Mouse (Mus musculus) intestine, embryonic 15.5 days (tissue): ENCODE measurements at regions not wholly inside any gene's neighbourhood (a gene's known extent, or its start where the extent isn't known, plus 50 kb on each side); places are given as distances from the start of the nearest gene placed in this dataset.

Experiments
- ATAC-seq: fragments of 200-750 bp; cut with Nextera tagmentation; 2 replicates; pipeline ENCODE4 v1.8.0; 2017; ENCODE audit warnings: moderate TSS enrichment, moderate library complexity
- H3K27ac ChIP-seq: fragments of 300-500 bp; sonication (generic); 2 replicates; pipeline ENCODE4 v1.5.1; 2015; ENCODE audit warnings: mild to moderate bottlenecking, inconsistent platforms
- H3K27me3 ChIP-seq: fragments of 300-500 bp; sonication (generic); replicated peaks from 2 replicates; pipeline ENCODE4 v1.6.1; 2015; ENCODE audit warnings: inconsistent platforms
- H3K36me3 ChIP-seq: fragments of 300-500 bp; sonication (generic); 2 replicates; pipeline ENCODE4 v1.6.1; 2015; ENCODE audit warnings: inconsistent platforms
- H3K4me1 ChIP-seq: fragments of 300-500 bp; sonication (generic); replicated peaks from 2 replicates; pipeline ENCODE4 v1.6.1; 2015; ENCODE audit warnings: inconsistent platforms
- H3K4me2 ChIP-seq: fragments of 300-500 bp; sonication (generic); replicated peaks from 2 replicates; pipeline ENCODE4 v1.6.1; 2015; ENCODE audit warnings: mild to moderate bottlenecking, inconsistent platforms
- H3K4me3 ChIP-seq: fragments of 300-500 bp; sonication (generic); replicated peaks from 2 replicates; pipeline ENCODE4 v1.5.1; 2015; ENCODE audit warnings: inconsistent platforms
- H3K9ac ChIP-seq: fragments of 300-500 bp; sonication (generic); 2 replicates; pipeline ENCODE4 v1.6.1; 2015; ENCODE audit warnings: inconsistent platforms
- H3K9me3 ChIP-seq: fragments of 300-500 bp; sonication (generic); 2 replicates; pipeline ENCODE4 v1.6.1; 2016; ENCODE audit warnings: inconsistent platforms
- WGBS: fragments of 180-500 bp; shearing (Covaris S2); methylation state at CpG from one replicate; pipeline ENCODE4 v1.1.7; 2015; 5-methylcytosine and 5-hydroxymethylcytosine counted together

GRCm38 (mm10) chr13:45230804-45231203 lies 152.3 kb downstream of the Gm9817 start:
- no peaks in the 10 kb centered on the region for H3K27me3 ChIP-seq
- no peak for ATAC-seq
- no peaks in the 10 kb centered on the region for H3K4me1 ChIP-seq
- no peak overlapping the region for H3K9ac ChIP-seq
- no peak overlapping the region for H3K4me3 ChIP-seq
- H3K9me3 ChIP-seq = no peaks in the 10 kb centered on the region
- no peak overlapping the region for H3K4me2 ChIP-seq
- no peaks in the 10 kb centered on the region for H3K36me3 ChIP-seq
- no peak overlapping the region for H3K27ac ChIP-seq
- WGBS = 73% methylated on average over 2 of the region's 2 CpGs

GRCm38 (mm10) chr13:45235236-45235635 lies 154.3 kb upstream of the Mylip start:
- peaks cover 12% of the 10 kb centered on the region for H3K4me1 ChIP-seq
- no peak for ATAC-seq
- 64% methylated on average over 5 of the region's 5 CpGs for WGBS

GRCm38 (mm10) chr13:45238258-45238657 lies 151.3 kb upstream of the Mylip start:
- Histone ChIP-seq H3K27ac (no peak overlapping the region), H3K36me3 (no peaks in the 10 kb centered on the region)
- peak; percentile 59 for ATAC-seq

More at GRCm38 (mm10) chr13:45235236-45235635, 154.3 kb upstream of the Mylip start:
- Histone ChIP-seq H3K4me2 (no peak overlapping the region), H3K9ac (no peak overlapping the region), H3K27me3 (no peaks in the 10 kb centered on the region), H3K4me3 (no peak overlapping the region), H3K9me3 (no peaks in the 10 kb centered on the region), H3K36me3 (no peaks in the 10 kb centered on the region), H3K27ac (no peak overlapping the region)

DNA sequence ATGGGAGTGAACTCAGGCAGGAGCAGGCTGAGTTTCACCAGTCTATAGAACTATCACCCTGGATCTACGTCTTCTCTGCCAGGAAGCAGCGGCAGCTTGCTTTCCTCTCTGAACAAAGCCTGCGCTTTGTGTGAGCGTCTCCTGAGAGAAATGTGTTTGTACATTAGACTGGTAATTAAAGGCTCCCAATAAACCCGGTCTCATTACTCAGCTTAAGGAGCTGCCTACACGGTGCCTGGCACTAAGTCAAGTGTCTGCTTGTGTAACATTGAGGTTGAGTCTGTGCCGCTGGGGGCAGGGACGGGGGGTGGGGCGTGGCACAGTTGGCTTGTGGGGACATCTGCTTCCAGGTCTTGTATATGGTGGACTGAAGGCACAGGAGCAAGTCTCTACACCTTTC lies 150.4 kb upstream of the Mylip start:
- ATAC-seq = peak; percentile 55; the same call in 1 of the 2 replicates
- Histone ChIP-seq H3K9me3 (no peaks in the 10 kb centered on the region), H3K4me3 (no peak overlapping the region), H3K36me3 (no peaks in the 10 kb centered on the region), H3K27me3 (no peaks in the 10 kb centered on the region), H3K4me1 (peaks cover 12% of the 10 kb centered on the region), H3K4me2 (no peak overlapping the region; the same call in 1 of the 2 replicates), H3K27ac (no peak overlapping the region), H3K9ac (no peak overlapping the region)
- WGBS = 55% methylated on average over 9 of the region's 9 CpGs

More at GRCm38 (mm10) chr13:45238258-45238657, 151.3 kb upstream of the Mylip start:
- no peak overlapping the region for H3K9ac ChIP-seq
- H3K9me3 ChIP-seq = no peaks in the 10 kb centered on the region
- WGBS = 53% methylated on average over 7 of the region's 7 CpGs
- no peak overlapping the region for H3K4me3 ChIP-seq
- H3K4me1 ChIP-seq = peaks cover 12% of the 10 kb centered on the region
- no peaks in the 10 kb centered on the region for H3K27me3 ChIP-seq
- no peak overlapping the region for H3K4me2 ChIP-seq

DNA sequence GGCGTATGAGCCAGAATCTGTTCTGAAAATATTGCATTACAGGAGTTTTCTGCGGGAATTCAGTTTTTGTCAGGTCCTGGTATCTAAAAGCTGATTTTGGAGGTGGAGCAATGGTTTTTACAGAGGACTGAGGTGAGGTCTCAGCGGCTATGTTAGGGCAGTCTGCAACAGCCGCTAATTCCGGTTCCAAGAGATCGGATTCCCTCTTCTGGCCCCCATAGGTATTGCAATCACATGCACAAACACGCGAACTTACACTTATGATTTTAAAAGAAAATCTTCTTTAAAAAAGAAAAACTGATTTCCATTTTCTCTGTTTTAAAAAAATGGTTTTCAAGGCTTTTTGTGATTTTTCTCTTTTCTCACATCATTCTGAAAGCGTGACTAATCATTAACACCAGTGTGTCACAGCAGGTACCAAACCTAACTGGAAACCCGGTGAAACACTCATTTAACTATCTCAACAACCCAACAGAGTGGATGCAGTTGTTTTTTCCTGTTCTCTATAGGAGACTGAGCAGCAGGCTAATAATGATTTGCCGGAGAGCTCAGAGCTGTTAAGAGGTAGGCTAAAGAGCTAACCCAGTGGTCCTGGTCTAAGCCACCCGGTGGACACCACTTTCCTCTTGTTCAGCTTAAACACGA lies 149.4 kb upstream of the Mylip start:
- Histone ChIP-seq H3K4me1 (peaks cover 12% of the 10 kb centered on the region), H3K9ac (no peak overlapping the region), H3K27me3 (no peaks in the 10 kb centered on the region), H3K27ac (no peak overlapping the region), H3K36me3 (no peaks in the 10 kb centered on the region), H3K4me2 (no peak overlapping the region), H3K4me3 (no peak overlapping the region), H3K9me3 (no peaks in the 10 kb centered on the region)
- ATAC-seq = no peak
- 85% methylated on average over 13 of the region's 13 CpGs for WGBS

GRCm38 (mm10) chr13:45242261-45242660 lies 147.3 kb upstream of the Mylip start:
- no peaks in the 10 kb centered on the region for H3K36me3 ChIP-seq
- H3K4me1 ChIP-seq = peaks cover 12% of the 10 kb centered on the region
- 76% methylated on average over 3 of the region's 3 CpGs for WGBS
- no peak overlapping the region for H3K4me2 ChIP-seq
- no peak overlapping the region for H3K4me3 ChIP-seq
- ATAC-seq = no peak
- H3K9me3 ChIP-seq = no peaks in the 10 kb centered on the region
- H3K27me3 ChIP-seq = no peaks in the 10 kb centered on the region
- no peak overlapping the region for H3K9ac ChIP-seq
- no peak overlapping the region for H3K27ac ChIP-seq

GRCm38 (mm10) chr13:45242750-45243149 lies 146.8 kb upstream of the Mylip start:
- ATAC-seq = no peak

GRCm38 (mm10) chr13:45245651-45246050 lies 143.9 kb upstream of the Mylip start:
- Histone ChIP-seq H3K36me3 (no peaks in the 10 kb centered on the region), H3K9ac (no peak overlapping the region), H3K27ac (no peak overlapping the region), H3K4me3 (no peak overlapping the region), H3K9me3 (no peaks in the 10 kb centered on the region), H3K27me3 (no peaks in the 10 kb centered on the region), H3K4me1 (no peaks in the 10 kb centered on the region), H3K4me2 (no peak overlapping the region)
- no peak for ATAC-seq
- 67% methylated on average over 5 of the region's 5 CpGs for WGBS

More at GRCm38 (mm10) chr13:45242750-45243149, 146.8 kb upstream of the Mylip start:
- Histone ChIP-seq H3K4me1 (peaks cover 12% of the 10 kb centered on the region), H3K36me3 (no peaks in the 10 kb centered on the region), H3K9me3 (no peaks in the 10 kb centered on the region), H3K27me3 (no peaks in the 10 kb centered on the region), H3K4me3 (no peak overlapping the region), H3K9ac (no peak overlapping the region), H3K4me2 (no peak overlapping the region), H3K27ac (no peak overlapping the region)
- WGBS = 72% methylated on average over 12 of the region's 12 CpGs

- no peak for ATAC-seq
- Histone ChIP-seq H3K4me1 (no peaks in the 10 kb centered on the region), H3K9me3 (no peaks in the 10 kb centered on the region), H3K27ac (no peak overlapping the region), H3K9ac (no peak overlapping the region), H3K4me3 (no peak overlapping the region), H3K4me2 (no peak overlapping the region), H3K36me3 (no peaks in the 10 kb centered on the region), H3K27me3 (no peaks in the 10 kb centered on the region)
- WGBS = 47% methylated on average over 2 of the region's 2 CpGs
These were observed 143.2 kb upstream of the Mylip start for GRCm38 (mm10) chr13:45246341-45246740.

DNA sequence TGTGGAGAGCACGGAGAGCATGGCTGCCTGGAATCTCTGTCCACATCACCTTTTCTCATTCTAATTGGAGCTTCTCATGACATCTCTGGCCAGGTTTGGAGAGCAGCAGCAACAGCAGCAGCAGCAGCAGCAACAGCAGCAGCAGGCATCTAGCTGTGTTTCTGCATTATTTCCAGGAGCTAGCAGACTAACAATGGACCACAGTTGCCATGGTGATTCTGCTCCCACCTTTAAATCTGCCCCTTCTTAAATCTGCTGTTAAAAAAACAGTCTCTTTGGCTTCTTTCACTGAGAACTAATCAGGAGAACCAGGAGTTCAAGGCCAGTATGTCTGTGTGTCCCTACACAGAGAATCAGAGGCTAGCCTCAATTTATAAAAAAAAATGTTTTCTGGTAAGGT lies 139.5 kb upstream of the Mylip start:
- no peaks in the 10 kb centered on the region for H3K9me3 ChIP-seq
- no peaks in the 10 kb centered on the region for H3K27me3 ChIP-seq
- WGBS = 60% methylated on average over 1 of the region's 1 CpGs
- no peak overlapping the region for H3K27ac ChIP-seq
- H3K4me1 ChIP-seq = 0 out of 2 replicates have a peak, but pooled peaks cover 3% of the 10 kb centered on the region
- no peaks in the 10 kb centered on the region for H3K36me3 ChIP-seq
- no peak overlapping the region for H3K4me2 ChIP-seq
- no peak overlapping the region for H3K4me3 ChIP-seq
- no peak for ATAC-seq
- no peak overlapping the region for H3K9ac ChIP-seq

GRCm38 (mm10) chr13:45251068-45251467 lies 138.5 kb upstream of the Mylip start:
- 58% methylated on average over 3 of the region's 3 CpGs for WGBS

GRCm38 (mm10) chr13:45252126-45252525 lies 137.4 kb upstream of the Mylip start:
- 38% methylated on average over 3 of the region's 3 CpGs for WGBS
- H3K4me1 ChIP-seq = 0 out of 2 replicates have a peak, but pooled peaks cover 3% of the 10 kb centered on the region
- no peak overlapping the region for H3K9ac ChIP-seq
- no peaks in the 10 kb centered on the region for H3K36me3 ChIP-seq
- ATAC-seq = no peak
- H3K4me3 ChIP-seq = no peak overlapping the region
- no peaks in the 10 kb centered on the region for H3K27me3 ChIP-seq
- no peak overlapping the region for H3K27ac ChIP-seq
- H3K4me2 ChIP-seq = no peak overlapping the region
- no peaks in the 10 kb centered on the region for H3K9me3 ChIP-seq

More at GRCm38 (mm10) chr13:45251068-45251467, 138.5 kb upstream of the Mylip start:
- Histone ChIP-seq H3K27me3 (no peaks in the 10 kb centered on the region), H3K27ac (no peak overlapping the region), H3K9me3 (no peaks in the 10 kb centered on the region), H3K4me3 (no peak overlapping the region), H3K4me2 (no peak overlapping the region), H3K36me3 (no peaks in the 10 kb centered on the region), H3K4me1 (0 out of 2 replicates have a peak, but pooled peaks cover 3% of the 10 kb centered on the region), H3K9ac (no peak overlapping the region)
- no peak for ATAC-seq

GRCm38 (mm10) chr13:45253221-45253620 lies 136.3 kb upstream of the Mylip start:
- Histone ChIP-seq H3K4me3 (no peak overlapping the region), H3K27ac (no peak overlapping the region), H3K9ac (no peak overlapping the region), H3K36me3 (no peaks in the 10 kb centered on the region), H3K4me1 (0 out of 2 replicates have a peak, but pooled peaks cover 3% of the 10 kb centered on the region), H3K27me3 (no peaks in the 10 kb centered on the region), H3K4me2 (no peak overlapping the region), H3K9me3 (no peaks in the 10 kb centered on the region)
- no peak for ATAC-seq
- 41% methylated on average over 2 of the region's 2 CpGs for WGBS
